Mouse (Mus musculus) olfactory bulb, adult 2 months (tissue): ENCODE results near the gene Mmaa.

ENCODE experiments used
- CTCF ChIP-seq: fragments of 200-500 bp; IDR thresholded peaks from 2 replicates; pipeline ENCODE4 v1.5.1; 2012; ENCODE audit warnings: low read depth, mild to moderate bottlenecking, low read length, moderate library complexity; ENCODE audit not compliant: insufficient read depth
- POLR2A ChIP-seq: fragments of 200-500 bp; IDR thresholded peaks from 2 replicates; pipeline ENCODE4 v1.6.1; 2012; ENCODE audit warnings: mild to moderate bottlenecking, low read depth, low read length, moderate library complexity; ENCODE audit not compliant: insufficient read depth

- no peak for TF ChIP-seq POLR2A
- no peak for TF ChIP-seq CTCF
Observed at GRCm38 (mm10) chr8:79268921-79269320, 25.8 kb downstream of the Mmaa start.
